Mouse (Mus musculus) A20 (cell line): ENCODE measurements around the gene Nepro.

Experiments used
- DNase-seq: peaks from one replicate; pipeline ENCODE4 v3.0.0-alpha.2; 2011; ENCODE audit warnings: low read depth, low spot score

Nepro gene

GRCm38 (mm10) chr16:44724083-44724787 lies at the start of gene Nepro:
TSS of gene Nepro (plus strand) at chr16:44724301.
- peak; percentile 97 for DNase-seq

- DNase-seq = no peak
These were observed 47.7 kb upstream of the Nepro start for GRCm38 (mm10) chr16:44676357-44676756.

GRCm38 (mm10) chr16:44679082-44679481 lies 45.0 kb upstream of the Nepro start:
- DNase-seq = no peak

- no peak for DNase-seq
These were observed 44.6 kb upstream of the Nepro start for GRCm38 (mm10) chr16:44679503-44679971.

GRCm38 (mm10) chr16:44680756-44681498 lies 43.2 kb upstream of the Nepro start:
- no peak for DNase-seq

- no peak for DNase-seq
These were observed 39.5 kb upstream of the Nepro start for GRCm38 (mm10) chr16:44684646-44685045.

- no peak for DNase-seq
These were observed 38.7 kb upstream of the Nepro start for GRCm38 (mm10) chr16:44685401-44685800.

GRCm38 (mm10) chr16:44686991-44687718 lies 36.9 kb upstream of the Nepro start:
- no peak for DNase-seq

GRCm38 (mm10) chr16:44687719-44688420 lies 36.2 kb upstream of the Nepro start:
- DNase-seq = no peak

- DNase-seq = no peak
These were observed 35.6 kb upstream of the Nepro start for GRCm38 (mm10) chr16:44688507-44688906.

- DNase-seq = no peak
These were observed 33.6 kb upstream of the Nepro start for GRCm38 (mm10) chr16:44690501-44690900.

GRCm38 (mm10) chr16:44691066-44691465 lies 33.0 kb upstream of the Nepro start:
- no peak for DNase-seq

- DNase-seq = no peak
These were observed 32.5 kb upstream of the Nepro start for GRCm38 (mm10) chr16:44691561-44692141.

GRCm38 (mm10) chr16:44692541-44692940 lies 31.6 kb upstream of the Nepro start:
- no peak for DNase-seq

GRCm38 (mm10) chr16:44693695-44694094 lies 30.4 kb upstream of the Nepro start:
- DNase-seq = peak; percentile 20

- no peak for DNase-seq
These were observed 28.8 kb upstream of the Nepro start for GRCm38 (mm10) chr16:44695214-44695858.

GRCm38 (mm10) chr16:44695859-44696620 lies 28.1 kb upstream of the Nepro start:
- no peak for DNase-seq

- no peak for DNase-seq
These were observed 26.5 kb upstream of the Nepro start for GRCm38 (mm10) chr16:44697473-44698205.

GRCm38 (mm10) chr16:44701155-44701554 lies 22.9 kb upstream of the Nepro start:
- DNase-seq = no peak
